Mouse (Mus musculus) midbrain, embryonic 16.5 days (tissue): ENCODE data around the gene Mmp11. TPM values are rescaled to one million over a fixed set of nuclear protein-coding genes. Genes with fewer than 3 reads are reported as not detected.

Experiments
- ATAC-seq: fragments of 200-750 bp; cut with Nextera tagmentation; 2 replicates; pipeline ENCODE4 v1.8.0; 2017; ENCODE audit warnings: moderate TSS enrichment
- H3K27ac ChIP-seq: fragments of 300-500 bp; sonication (generic); 2 replicates; pipeline ENCODE4 v1.5.1; 2014; ENCODE audit warnings: mild to moderate bottlenecking, low read length, mixed read lengths
- H3K27me3 ChIP-seq: fragments of 300-500 bp; sonication (generic); 2 replicates; pipeline ENCODE4 v1.6.1; 2014; ENCODE audit warnings: low read depth, low read length, mixed read lengths; ENCODE audit not compliant: control insufficient read depth, insufficient read depth
- H3K36me3 ChIP-seq: fragments of 300-500 bp; sonication (generic); 2 replicates; pipeline ENCODE4 v1.6.1; 2014; ENCODE audit warnings: mild to moderate bottlenecking, low read length, moderate library complexity, mixed read lengths; ENCODE audit not compliant: control insufficient read depth, insufficient read depth
- H3K4me1 ChIP-seq: fragments of 300-500 bp; sonication (generic); 2 replicates; pipeline ENCODE4 v1.6.1; 2014; ENCODE audit warnings: mild to moderate bottlenecking, low read length, mixed read lengths; ENCODE audit not compliant: control insufficient read depth, insufficient read depth
- H3K4me2 ChIP-seq: fragments of 300-500 bp; sonication (generic); 2 replicates; pipeline ENCODE4 v1.6.1; 2014; ENCODE audit warnings: mild to moderate bottlenecking, low read length, mixed read lengths
- H3K4me3 ChIP-seq: fragments of 300-500 bp; sonication (generic); 2 replicates; pipeline ENCODE4 v1.5.1; 2014; ENCODE audit warnings: low read depth, mild to moderate bottlenecking, low read length, moderate library complexity, mixed read lengths
- H3K9ac ChIP-seq: fragments of 300-500 bp; sonication (generic); 2 replicates; pipeline ENCODE4 v1.6.1; 2014; ENCODE audit warnings: low read depth, low read length, mixed read lengths
- H3K9me3 ChIP-seq: fragments of 300-500 bp; sonication (generic); replicated peaks from 2 replicates; pipeline ENCODE4 v1.6.1; 2014; ENCODE audit warnings: mild to moderate bottlenecking, low read length, mixed read lengths; ENCODE audit not compliant: control insufficient read depth, poor library complexity, severe bottlenecking
- WGBS: fragments of 180-500 bp; shearing (Covaris S2); extraction: QIAGEN DNeasy Blood & Tissue Kit; methylation state at CpG from one replicate; pipeline ENCODE4 v1.1.7; 2014; 5-methylcytosine and 5-hydroxymethylcytosine counted together
- polyA plus RNA-seq: library from polyadenylated mRNA; unstranded; fragments of >200 nt; fragmentation: Nextera tagmentation; extraction: Ambion mirVana; gene quantifications from 2 replicates; pipeline ENCODE4 v1.2.1, GENCODE M21; 2015

The Mmp11 gene
- polyA plus RNA-seq, 1 experiment from 2014 or later = 13.3 TPM

GRCm38 (mm10) chr10:75940520-75940919, 4.2 kb upstream of the Mmp11 start, which contains the start of gene Gm867:
Gm867 (minus strand) TSS chr10:75940672.
- H3K4me3 ChIP-seq = no peak within 1 kb of the TSS
- H3K9me3 ChIP-seq = no peaks in the 10 kb centered on the region
- H3K36me3 ChIP-seq = no peaks in the 10 kb centered on the region
- 85% methylated on average over 5 of the region's 5 CpGs for WGBS
- no peak for ATAC-seq
- peaks cover 6% of the 10 kb centered on the region for H3K4me1 ChIP-seq
- no peak within 1 kb of the TSS for H3K27ac ChIP-seq
- H3K27me3 ChIP-seq = peaks cover 3% of the 10 kb centered on the region; the same call in 1 of the 2 replicates
- no peak within 1 kb of the TSS for H3K4me2 ChIP-seq
- H3K9ac ChIP-seq = no peak within 1 kb of the TSS

GRCm38 (mm10) chr10:75939481-75940234, 3.4 kb upstream of the Mmp11 start:
- H3K27me3 ChIP-seq = peaks cover 3% of the 10 kb centered on the region; the same call in 1 of the 2 replicates
- 46% methylated on average over 9 of the region's 9 CpGs for WGBS
- H3K9me3 ChIP-seq = no peaks in the 10 kb centered on the region
- H3K4me3 ChIP-seq = no peak overlapping the region
- H3K4me2 ChIP-seq = no peak overlapping the region
- ATAC-seq = no peak
- H3K27ac ChIP-seq = no peak overlapping the region
- peaks cover 11% of the 10 kb centered on the region for H3K4me1 ChIP-seq
- no peak overlapping the region for H3K9ac ChIP-seq
- no peaks in the 10 kb centered on the region for H3K36me3 ChIP-seq

GRCm38 (mm10) chr10:75937851-75938643, 1.8 kb upstream of the Mmp11 start:
- H3K4me1 ChIP-seq = peaks cover 11% of the 10 kb centered on the region
- 54% methylated on average over 10 of the region's 10 CpGs for WGBS
- peaks cover 3% of the 10 kb centered on the region; the same call in 1 of the 2 replicates for H3K27me3 ChIP-seq
- H3K9ac ChIP-seq = no peak overlapping the region
- no peak overlapping the region for H3K4me3 ChIP-seq
- ATAC-seq = no peak
- H3K27ac ChIP-seq = no peak overlapping the region
- no peaks in the 10 kb centered on the region for H3K36me3 ChIP-seq
- no peak overlapping the region for H3K4me2 ChIP-seq
- no peaks in the 10 kb centered on the region for H3K9me3 ChIP-seq

GRCm38 (mm10) chr10:75936909-75937667, 792 bp upstream of the Mmp11 start:
- H3K27me3 ChIP-seq = peaks cover 3% of the 10 kb centered on the region; the same call in 1 of the 2 replicates
- no peaks in the 10 kb centered on the region for H3K9me3 ChIP-seq
- H3K27ac ChIP-seq = no peak overlapping the region
- H3K4me2 ChIP-seq = peak overlapping the region; percentile 37
- 0 out of 2 replicates have a peak overlapping the region, but pooled peaks have one; percentile 16 for H3K9ac ChIP-seq
- 32% methylated on average over 18 of the region's 18 CpGs for WGBS
- no peak overlapping the region; the same call in 1 of the 2 replicates for H3K4me3 ChIP-seq
- ATAC-seq = no peak
- no peaks in the 10 kb centered on the region for H3K36me3 ChIP-seq
- H3K4me1 ChIP-seq = peaks cover 20% of the 10 kb centered on the region

- no peak overlapping the region; the same call in 1 of the 2 replicates for H3K9ac ChIP-seq
- peaks cover 31% of the 10 kb centered on the region for H3K4me1 ChIP-seq
- WGBS = 75% methylated on average over 1 of the region's 1 CpGs
Observed at GRCm38 (mm10) chr10:75934991-75935390, 1.3 kb downstream of the Mmp11 start.

GRCm38 (mm10) chr10:75932891-75933290, 3.4 kb downstream of the Mmp11 start, which contains the start of gene Chchd10:
Chchd10 (plus strand) TSS chr10:75933130.
- Histone ChIP-seq H3K27me3 (peaks cover 6% of the 10 kb centered on the region), H3K9ac (peak within 1 kb of the TSS; percentile 70), H3K9me3 (no peaks in the 10 kb centered on the region), H3K27ac (no peak within 1 kb of the TSS), H3K36me3 (0 out of 2 replicates have a peak, but pooled peaks cover 1% of the 10 kb centered on the region), H3K4me3 (peak within 1 kb of the TSS; percentile 43), H3K4me2 (peak within 1 kb of the TSS; percentile 85), H3K4me1 (peaks cover 31% of the 10 kb centered on the region)
- ATAC-seq = no peak
- 26% methylated on average over 6 of the region's 6 CpGs for WGBS

More at GRCm38 (mm10) chr10:75934991-75935390, 1.3 kb downstream of the Mmp11 start:
- Histone ChIP-seq H3K36me3 (no peaks in the 10 kb centered on the region), H3K9me3 (no peaks in the 10 kb centered on the region), H3K27me3 (peaks cover 6% of the 10 kb centered on the region), H3K4me2 (peak overlapping the region; percentile 91), H3K27ac (no peak overlapping the region), H3K4me3 (peak overlapping the region; percentile 60)
- ATAC-seq = no peak

GRCm38 (mm10) chr10:75932081-75932678, 4.1 kb downstream of the Mmp11 start:
- peaks cover 5% of the 10 kb centered on the region for H3K27me3 ChIP-seq
- under 1% methylated on average over 35 of the region's 44 CpGs for WGBS
- H3K27ac ChIP-seq = no peak overlapping the region
- H3K9me3 ChIP-seq = no peaks in the 10 kb centered on the region
- H3K9ac ChIP-seq = peak overlapping the region; percentile 70
- ATAC-seq = peak; percentile 12; the same call in 1 of the 2 replicates
- 0 out of 2 replicates have a peak, but pooled peaks cover 2% of the 10 kb centered on the region for H3K36me3 ChIP-seq
- H3K4me1 ChIP-seq = peaks cover 30% of the 10 kb centered on the region
- H3K4me3 ChIP-seq = peak overlapping the region; percentile 43
- H3K4me2 ChIP-seq = peak overlapping the region; percentile 85

GRCm38 (mm10) chr10:75931311-75931710, 5.0 kb downstream of the Mmp11 start:
- H3K9me3 ChIP-seq = no peaks in the 10 kb centered on the region
- H3K4me2 ChIP-seq = peak overlapping the region; percentile 85
- 19% methylated on average over 7 of the region's 7 CpGs for WGBS
- peak overlapping the region; percentile 42; the same call in 1 of the 2 replicates for H3K9ac ChIP-seq
- peaks cover 3% of the 10 kb centered on the region; the same call in 1 of the 2 replicates for H3K27me3 ChIP-seq
- H3K36me3 ChIP-seq = 0 out of 2 replicates have a peak, but pooled peaks cover 2% of the 10 kb centered on the region
- H3K4me1 ChIP-seq = peaks cover 30% of the 10 kb centered on the region
- H3K4me3 ChIP-seq = peak overlapping the region; percentile 43
- ATAC-seq = no peak
- H3K27ac ChIP-seq = no peak overlapping the region
